Mouse (Mus musculus): ENCODE results near the gene Scarb1.

- TF ChIP-seq POLR2A (IDR thresholded peaks at IDR 0.05; ENCODE audit: low read depth, low read length) (no peak), CTCF (IDR thresholded peaks at IDR 0.05; ENCODE audit: extremely low read depth, insufficient read depth, insufficient read length, insufficient replicate concordance) (no peak)
Measured at GRCm38 (mm10) chr5:125275315-125275714, 65.6 kb downstream of the Scarb1 start.

All from spleen, adult 2 months (tissue).